ENCODE assay signal across 32 mouse cellular contexts in genomic region chr13:69915796-69916195, GRCm38 (mm10).
"Had no signal": no experiment of that assay in that cellular context is flagged by ENCODE, and none has a peak within 500 bp of the region (broad histone marks: within the 10 kb centered on the region; RNA-seq: fewer than 3 reads in every experiment).

No protein-coding gene starts in this region.

- DNase-seq: left cerebral cortex, postnatal 4 days; liver; liver, embryonic 13.5 days; liver, postnatal 0 days; lung, adult 18-20 months; lung, adult 2 months; lung, embryonic 14.5 days; lung, postnatal 10 days; lung, postnatal 14 days; lung, postnatal 36 days; lung, postnatal 4 days; midbrain, embryonic 14.5 days had no signal

- H3K4me1 ChIP-seq: limb, embryonic 10.5 days; limb, embryonic 12.5 days; limb, embryonic 13.5 days; limb, embryonic 15.5 days; liver, embryonic 12.5 days; liver, embryonic 13.5 days; liver, embryonic 15.5 days; lung, embryonic 15.5 days; megakaryocyte, embryonic 14.5 days; midbrain, embryonic 12.5 days; midbrain, embryonic 13.5 days; midbrain, embryonic 15.5 days; neural tube, embryonic 12.5 days had no signal

- H3K36me3 ChIP-seq: limb, embryonic 10.5 days; limb, embryonic 12.5 days; limb, embryonic 13.5 days; limb, embryonic 15.5 days; liver, embryonic 12.5 days; liver, embryonic 13.5 days; liver, embryonic 15.5 days; lung, embryonic 15.5 days; midbrain, embryonic 10.5 days; midbrain, embryonic 12.5 days; midbrain, embryonic 13.5 days; midbrain, embryonic 15.5 days; neural tube, embryonic 12.5 days had no signal

- H3K4me2 ChIP-seq: limb, embryonic 12.5 days; limb, embryonic 13.5 days; limb, embryonic 15.5 days; liver, embryonic 11.5 days; liver, embryonic 12.5 days; liver, embryonic 13.5 days; liver, embryonic 15.5 days; lung, embryonic 14.5 days; lung, embryonic 15.5 days; midbrain, embryonic 11.5 days; midbrain, embryonic 12.5 days; midbrain, embryonic 13.5 days; midbrain, embryonic 15.5 days; neural tube, embryonic 12.5 days had no signal

- H3K4me3 ChIP-seq: limb, embryonic 10.5 days; limb, embryonic 12.5 days; limb, embryonic 13.5 days; limb, embryonic 15.5 days; liver, embryonic 12.5 days; liver, embryonic 13.5 days; liver, embryonic 15.5 days; lung, embryonic 15.5 days; megakaryocyte, embryonic 14.5 days; midbrain, embryonic 10.5 days; midbrain, embryonic 12.5 days; midbrain, embryonic 13.5 days; midbrain, embryonic 15.5 days; myocyte; neural tube, embryonic 12.5 days had no signal

- H3K9me3 ChIP-seq: limb, embryonic 10.5 days; limb, embryonic 12.5 days; limb, embryonic 13.5 days; limb, embryonic 15.5 days; liver, embryonic 12.5 days; liver, embryonic 13.5 days; liver, embryonic 15.5 days; lung, embryonic 15.5 days; midbrain, embryonic 10.5 days; midbrain, embryonic 12.5 days; midbrain, embryonic 13.5 days; midbrain, embryonic 15.5 days; neural tube, embryonic 12.5 days had no signal

- H3K27ac ChIP-seq: limb, embryonic 10.5 days; limb, embryonic 12.5 days; limb, embryonic 13.5 days; limb, embryonic 15.5 days; liver, embryonic 12.5 days; liver, embryonic 13.5 days; liver, embryonic 14.5 days; liver, embryonic 15.5 days; lung, embryonic 15.5 days; macrophage; midbrain, embryonic 10.5 days; midbrain, embryonic 12.5 days; midbrain, embryonic 13.5 days; midbrain, embryonic 15.5 days; neural tube, embryonic 12.5 days had no signal

- H3K9ac ChIP-seq: limb, embryonic 12.5 days; limb, embryonic 13.5 days; limb, embryonic 15.5 days; liver, embryonic 12.5 days; liver, embryonic 13.5 days; liver, embryonic 14.5 days; liver, embryonic 15.5 days; liver, postnatal 0 days; lung, embryonic 14.5 days; lung, embryonic 15.5 days; midbrain, embryonic 12.5 days; midbrain, embryonic 13.5 days; midbrain, embryonic 15.5 days; neural tube, embryonic 12.5 days had no signal

- H3K27me3 ChIP-seq: limb, embryonic 12.5 days; limb, embryonic 13.5 days; limb, embryonic 15.5 days; liver, embryonic 12.5 days; liver, embryonic 13.5 days; liver, embryonic 15.5 days; lung, embryonic 15.5 days; megakaryocyte, embryonic 14.5 days; midbrain, embryonic 12.5 days; midbrain, embryonic 13.5 days; midbrain, embryonic 15.5 days; neural tube, embryonic 12.5 days had no signal

- ATAC-seq: liver, embryonic 12.5 days; liver, postnatal 0 days; lung, postnatal 0 days; midbrain, embryonic 13.5 days; midbrain, embryonic 15.5 days; midbrain, embryonic 16.5 days had no signal
